Mouse (Mus musculus) natural killer cell, adult 2 months (primary cell): ENCODE results near the gene Hist1h2be.

Experiments
- DNase-seq, 2 experiments: peaks; one replicate each; pipeline ENCODE4 v3.0.0; 2022; ENCODE audit warnings: low spot score in 2 of 2

Hist1h2be gene

DNA sequence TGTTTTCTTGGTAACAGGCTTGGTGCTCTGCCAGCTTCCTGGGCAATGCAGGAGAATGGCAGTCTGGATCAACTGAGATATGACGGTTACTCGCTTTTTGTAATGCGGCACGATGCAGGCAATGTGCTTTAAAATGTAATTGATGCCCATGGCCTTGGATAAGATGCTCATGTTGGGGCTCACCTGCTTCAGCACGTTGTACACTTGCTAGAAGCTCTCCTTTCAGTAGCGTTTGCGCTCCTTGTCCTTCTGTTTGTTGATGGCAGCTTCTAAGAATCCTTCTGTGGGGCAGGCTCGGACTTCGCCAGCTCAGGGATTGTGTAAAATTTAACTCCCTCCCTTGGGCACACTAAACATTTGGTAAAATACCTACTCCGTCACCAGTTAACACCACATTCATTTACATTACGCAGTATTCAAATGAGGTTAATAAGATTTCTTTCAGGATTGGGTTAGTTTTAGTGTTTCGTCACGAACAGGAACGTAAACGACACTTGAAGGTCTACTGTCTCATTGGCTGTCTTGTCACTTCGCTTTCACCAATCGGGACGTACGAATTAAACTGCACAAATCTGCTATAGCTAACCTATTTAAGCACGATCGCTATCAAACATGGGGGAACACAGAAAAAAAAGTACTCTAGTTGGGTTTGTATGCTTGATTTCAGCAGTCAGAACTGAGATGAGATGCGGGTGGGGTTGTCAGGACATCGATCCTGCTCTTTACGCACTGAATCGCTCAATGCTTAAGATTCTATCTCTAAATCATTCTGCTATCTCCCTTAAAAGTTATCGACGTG, at the start of gene Hist1h2be:
Hist1h2be (minus strand) TSS at position 392 of the 799 bp plus-strand sequence.
- DNase-seq: peak; percentile 71 to 74

GRCm38 (mm10) chr13:23662536-23662935, 41.6 kb upstream of the Hist1h2be start:
- DNase-seq: no peak

- DNase-seq: no peak
These were observed 38.9 kb upstream of the Hist1h2be start for GRCm38 (mm10) chr13:23659636-23660366.

- DNase-seq: peak in 1 of 2 experiments; percentile 10
These were observed 9.7 kb upstream of the Hist1h2be start for GRCm38 (mm10) chr13:23630653-23631052.

GRCm38 (mm10) chr13:23622861-23623450, 2.0 kb upstream of the Hist1h2be start:
- DNase-seq: peak in 1 of 2 experiments; percentile 1

- DNase-seq: peak; percentile 81 to 85
These were observed 1.3 kb upstream of the Hist1h2be start, which contains the start of gene Hist1h1e for GRCm38 (mm10) chr13:23622175-23622671. Hist1h1e (minus strand) TSS chr13:23622558.

- peak; percentile 74 to 78 for DNase-seq
These were observed 729 bp upstream of the Hist1h2be start for GRCm38 (mm10) chr13:23621532-23622174.

GRCm38 (mm10) chr13:23620056-23620732, 730 bp downstream of the Hist1h2be start:
- DNase-seq: no peak

GRCm38 (mm10) chr13:23611638-23612037, 9.3 kb downstream of the Hist1h2be start:
- DNase-seq: no peak

GRCm38 (mm10) chr13:23610393-23610792, 10.5 kb downstream of the Hist1h2be start:
- DNase-seq: no peak

- DNase-seq: no peak
These were observed 11.1 kb downstream of the Hist1h2be start for GRCm38 (mm10) chr13:23609844-23610243.

- DNase-seq: no peak
These were observed 11.7 kb downstream of the Hist1h2be start for GRCm38 (mm10) chr13:23609209-23609608.

DNA sequence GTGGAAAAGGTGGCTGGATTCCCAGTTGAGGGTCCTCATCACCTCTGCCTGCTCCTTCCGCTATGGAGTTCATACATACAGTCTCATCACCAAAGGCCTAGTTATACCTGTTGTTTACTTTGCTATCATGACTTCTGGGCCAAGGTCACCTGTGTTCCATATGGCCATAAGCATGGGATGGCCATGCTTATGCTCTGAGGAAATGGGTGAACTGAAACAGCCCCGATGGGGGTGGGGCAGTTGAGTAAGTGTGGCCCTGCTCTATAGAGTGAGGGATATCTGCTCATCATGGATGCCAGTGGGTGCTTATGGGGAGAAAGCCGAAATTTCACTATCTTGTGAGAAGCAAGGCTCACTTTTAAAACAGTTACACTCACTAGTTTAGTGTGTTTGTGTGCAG, 15.9 kb downstream of the Hist1h2be start:
- DNase-seq: no peak

DNA sequence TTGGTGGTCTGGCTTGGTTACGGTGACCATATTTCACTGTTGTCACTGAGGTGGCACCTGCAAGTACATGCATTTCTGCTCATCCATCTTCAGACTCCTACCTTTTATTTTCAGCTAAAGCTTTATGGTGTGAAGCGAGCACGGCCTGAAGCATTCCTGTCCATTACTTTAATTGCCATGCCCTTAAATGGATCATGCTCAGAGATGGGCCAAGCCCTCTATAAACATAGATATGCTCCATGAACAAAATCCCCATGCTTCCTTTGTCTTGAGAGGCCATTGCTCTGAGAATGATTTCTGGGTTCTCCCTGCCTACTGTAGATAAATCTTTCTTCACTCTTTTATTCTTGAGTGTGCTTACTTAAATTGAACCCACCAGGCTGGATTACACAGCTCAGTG, 16.5 kb downstream of the Hist1h2be start:
- DNase-seq: no peak

GRCm38 (mm10) chr13:23603182-23603699, 17.7 kb downstream of the Hist1h2be start:
- no peak for DNase-seq

DNA sequence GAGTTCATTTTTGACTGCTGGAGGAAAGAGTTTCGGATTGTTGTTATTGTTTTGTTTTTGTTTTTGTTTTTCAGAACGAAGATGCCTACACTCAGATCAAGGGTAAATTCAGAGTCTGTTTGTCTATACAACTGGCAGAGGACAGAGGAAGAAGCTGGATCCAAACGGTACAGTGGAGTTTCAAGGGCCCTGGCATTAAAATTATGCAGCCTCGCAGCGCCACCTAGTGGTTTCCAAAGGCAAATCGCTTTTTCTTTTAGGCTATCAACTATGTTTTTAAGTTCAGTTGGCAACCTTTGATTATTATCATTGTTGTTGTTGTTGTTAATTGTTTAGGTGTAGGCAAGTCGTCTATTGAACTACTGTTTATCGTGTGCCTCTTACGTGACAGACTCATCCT, 23.0 kb downstream of the Hist1h2be start:
- peak; percentile 70 to 82 for DNase-seq

DNA sequence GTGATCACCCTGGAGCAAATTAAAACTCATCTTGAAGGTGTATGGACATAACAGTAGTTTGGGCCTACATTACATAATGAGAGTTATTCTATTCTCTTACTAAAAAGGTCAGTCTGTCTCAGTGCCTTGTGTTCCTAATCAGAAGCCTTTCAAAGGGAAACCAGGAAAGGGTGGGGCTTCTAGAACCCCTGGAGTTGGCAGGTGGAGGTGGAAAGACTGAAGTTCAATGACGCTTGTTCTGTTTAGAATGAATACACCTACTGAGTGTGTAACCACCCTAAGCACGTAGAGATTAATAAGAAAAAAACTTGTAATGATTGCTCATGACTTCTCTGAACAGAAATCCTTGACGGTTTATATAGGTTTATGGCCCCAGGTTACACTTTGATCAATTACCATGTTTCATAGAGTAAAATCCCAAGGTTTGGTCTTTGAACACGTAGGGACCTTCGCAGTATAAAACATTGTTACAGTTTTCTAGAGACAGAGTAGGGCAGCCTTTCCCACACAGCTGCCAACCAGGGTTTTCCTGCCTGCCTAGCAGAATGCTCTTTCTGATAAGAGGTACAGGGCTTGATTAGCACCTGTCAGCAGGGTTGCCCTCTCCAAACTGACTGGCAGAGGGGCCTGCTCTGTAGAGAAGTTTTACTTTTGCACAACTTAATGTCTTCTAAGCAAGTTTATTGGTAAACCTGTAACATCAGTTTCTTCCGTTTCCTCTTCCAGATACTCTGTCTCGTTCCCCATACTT, 25.1 kb downstream of the Hist1h2be start:
- no peak for DNase-seq

DNA sequence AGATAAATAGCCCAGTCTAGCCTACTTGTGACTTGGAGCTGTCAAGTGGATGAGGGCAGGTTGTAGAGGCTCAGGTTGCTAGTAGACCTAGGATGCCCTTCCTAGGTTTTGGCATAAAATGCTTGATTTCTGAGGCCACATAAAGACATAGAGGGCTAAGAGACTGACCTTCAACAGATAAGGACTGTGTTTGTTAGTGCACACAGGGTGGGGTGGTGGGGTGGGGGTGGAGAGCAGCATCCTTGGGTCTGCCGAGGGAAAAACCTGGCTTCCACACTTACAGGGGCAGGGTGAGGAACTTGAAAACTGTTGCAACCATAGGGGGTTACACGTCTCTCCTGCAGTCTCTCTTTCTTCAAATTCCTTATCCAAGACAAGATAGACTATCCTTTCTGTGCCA, 25.7 kb downstream of the Hist1h2be start:
- DNase-seq: no peak

GRCm38 (mm10) chr13:23593051-23593770, 27.7 kb downstream of the Hist1h2be start:
- no peak for DNase-seq
